Mouse (Mus musculus) midbrain, embryonic 13.5 days (tissue): ENCODE data around the gene Psg27. TPM values are rescaled to one million over a fixed set of nuclear protein-coding genes. Genes with fewer than 3 reads are reported as not detected.
"Not testable (repeated sequence)": the region's sequence is repeated elsewhere in the genome, so short reads cannot be mapped to it uniquely, and the experiment has no call there.

Experiments used
- ATAC-seq: fragments of 200-750 bp; cut with Nextera tagmentation; 2 replicates; pipeline ENCODE4 v1.8.0; 2017; ENCODE audit warnings: mild to moderate bottlenecking, moderate TSS enrichment, moderate library complexity
- H3K27ac ChIP-seq: fragments of 300-500 bp; sonication (generic); 2 replicates; pipeline ENCODE4 v1.5.1; 2015; ENCODE audit warnings: inconsistent platforms, mild to moderate bottlenecking, moderate library complexity
- H3K27me3 ChIP-seq: fragments of 300-500 bp; sonication (generic); 2 replicates; pipeline ENCODE4 v1.6.1; 2015; ENCODE audit warnings: mild to moderate bottlenecking, inconsistent platforms
- H3K36me3 ChIP-seq: fragments of 300-500 bp; sonication (generic); 2 replicates; pipeline ENCODE4 v1.6.1; 2015; ENCODE audit warnings: mild to moderate bottlenecking, inconsistent platforms
- H3K4me1 ChIP-seq: fragments of 300-500 bp; sonication (generic); replicated peaks from 2 replicates; pipeline ENCODE4 v1.6.1; 2015; ENCODE audit warnings: inconsistent platforms
- H3K4me2 ChIP-seq: fragments of 300-500 bp; sonication (generic); replicated peaks from 2 replicates; pipeline ENCODE4 v1.6.1; 2015; ENCODE audit warnings: moderate library complexity, mild to moderate bottlenecking, inconsistent platforms
- H3K4me3 ChIP-seq: fragments of 300-500 bp; sonication (generic); replicated peaks from 2 replicates; pipeline ENCODE4 v1.5.1; 2015; ENCODE audit warnings: mild to moderate bottlenecking, inconsistent platforms
- H3K9ac ChIP-seq: fragments of 300-500 bp; sonication (generic); replicated peaks from 2 replicates; pipeline ENCODE4 v1.6.1; 2015; ENCODE audit warnings: mild to moderate bottlenecking, inconsistent platforms
- H3K9me3 ChIP-seq: fragments of 300-500 bp; sonication (generic); 2 replicates; pipeline ENCODE4 v1.6.1; 2016; ENCODE audit warnings: mild to moderate bottlenecking, inconsistent platforms
- WGBS: fragments of 180-500 bp; shearing (Covaris S2); methylation state at CpG from one replicate; pipeline ENCODE4 v1.1.7; 2015; 5-methylcytosine and 5-hydroxymethylcytosine counted together
- polyA plus RNA-seq: library from polyadenylated mRNA; unstranded; fragments of >200 nt; fragmentation: Nextera tagmentation; extraction: Ambion mirVana; gene quantifications from 2 replicates; pipeline ENCODE4 v1.2.1, GENCODE M21; 2015

Psg27 gene
- polyA plus RNA-seq: not detected in 2 replicates

DNA sequence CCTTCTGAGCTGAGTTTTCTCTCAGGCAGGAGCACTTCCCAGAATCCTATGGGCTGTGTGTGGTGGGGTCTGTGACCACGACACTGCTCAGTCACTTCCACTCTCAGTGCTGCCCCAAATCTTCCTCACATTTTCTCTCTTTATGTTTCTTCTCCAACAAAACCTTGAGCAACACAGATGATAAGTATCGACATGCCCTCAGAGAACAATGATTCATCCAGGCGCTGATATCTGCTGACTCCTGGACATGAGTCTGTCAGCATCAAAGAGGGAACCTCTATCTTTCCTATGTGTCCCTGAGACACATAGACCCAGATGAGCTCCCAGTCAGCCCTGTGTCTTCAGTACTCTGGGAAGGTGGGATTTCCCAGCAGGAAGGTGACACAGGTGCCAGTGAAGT lies at the start of gene Psg27:
Gene Psg27 (minus strand): TSS at position 101 of the 400 bp plus-strand sequence.
- no peak within 1 kb of the TSS for H3K9ac ChIP-seq
- WGBS: 79% methylated on average over 3 of the region's 3 CpGs
- H3K9me3 ChIP-seq: peaks cover 9% of the 10 kb centered on the region; the same call in 1 of the 2 replicates
- H3K4me2 ChIP-seq: no peak within 1 kb of the TSS
- ATAC-seq: no peak
- no peaks in the 10 kb centered on the region for H3K36me3 ChIP-seq
- no peaks in the 10 kb centered on the region for H3K4me1 ChIP-seq
- no peak within 1 kb of the TSS for H3K27ac ChIP-seq
- no peaks in the 10 kb centered on the region for H3K27me3 ChIP-seq
- no peak within 1 kb of the TSS for H3K4me3 ChIP-seq

DNA sequence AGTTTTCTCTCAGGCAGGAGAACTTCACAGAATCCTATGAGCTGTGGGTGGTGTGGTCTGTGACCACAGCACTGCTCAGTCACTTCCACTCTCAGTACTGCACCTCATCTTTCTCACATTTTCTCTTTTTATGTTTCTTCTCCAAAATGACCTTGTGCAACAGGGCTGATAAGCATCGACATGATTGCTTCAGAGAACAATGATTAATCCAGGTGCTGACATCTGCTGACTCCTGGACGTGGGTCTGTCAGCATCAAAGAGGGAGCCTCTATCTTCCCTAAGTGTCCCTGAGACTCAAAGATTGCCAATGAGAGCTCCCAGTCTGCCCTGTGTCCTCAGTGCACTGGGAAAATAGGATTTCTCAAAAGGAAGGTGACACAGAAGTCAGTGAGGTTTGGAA lies 49.3 kb upstream of the Psg27 start, which contains the start of gene Psg23:
Gene Psg23 (minus strand): TSS at position 101 of the 400 bp plus-strand sequence.
- not testable (repeated sequence) for H3K36me3 ChIP-seq, H3K9me3 ChIP-seq, H3K27me3 ChIP-seq, H3K9ac ChIP-seq, H3K4me2 ChIP-seq, H3K4me1 ChIP-seq, ATAC-seq, H3K4me3 ChIP-seq, H3K27ac ChIP-seq
- WGBS: 78% methylated on average over 2 of the region's 2 CpGs

DNA sequence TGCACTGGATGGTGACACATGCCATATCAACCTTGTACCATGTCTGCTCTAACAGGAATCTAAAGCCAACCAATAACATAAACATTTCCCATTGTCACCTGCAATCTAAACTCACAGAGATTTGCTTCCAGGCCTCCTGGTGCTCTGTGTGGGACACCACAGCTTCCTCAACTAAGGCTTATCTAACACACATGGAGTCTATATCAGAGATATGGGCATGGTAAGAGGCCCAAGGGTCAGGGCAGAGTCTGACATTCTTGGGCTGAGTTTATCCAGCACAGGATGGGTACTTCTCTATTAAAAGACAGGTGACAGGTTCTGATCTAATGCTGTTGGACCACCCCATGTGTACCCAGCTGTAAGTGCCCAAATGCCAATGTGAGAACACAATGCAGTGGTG lies 7.3 kb downstream of the Psg27 start:
- no peaks in the 10 kb centered on the region for H3K36me3 ChIP-seq
- no peak overlapping the region for H3K4me3 ChIP-seq
- H3K4me2 ChIP-seq: no peak overlapping the region
- ATAC-seq: no peak
- H3K4me1 ChIP-seq: no peaks in the 10 kb centered on the region
- H3K9ac ChIP-seq: no peak overlapping the region
- peaks cover 9% of the 10 kb centered on the region; the same call in 1 of the 2 replicates for H3K9me3 ChIP-seq
- no peaks in the 10 kb centered on the region for H3K27me3 ChIP-seq
- no peak overlapping the region for H3K27ac ChIP-seq

DNA sequence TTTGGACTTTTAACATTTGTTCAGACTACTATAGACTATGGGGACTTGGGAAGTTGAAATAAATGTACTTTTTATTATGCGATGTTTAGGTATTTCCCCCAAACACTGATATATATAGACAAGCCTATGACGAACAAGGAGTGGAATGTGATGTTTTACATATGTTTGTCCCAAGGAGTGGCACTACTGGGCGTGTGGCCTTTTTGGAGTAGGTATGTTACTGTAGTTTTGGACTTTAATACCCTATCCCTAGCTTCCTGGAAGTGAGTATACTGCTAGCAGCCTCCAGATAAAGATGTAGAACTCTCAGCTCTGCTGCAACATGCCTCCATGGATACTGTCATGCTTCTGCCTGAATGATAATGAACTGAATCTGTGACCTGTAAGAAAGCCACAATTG lies 11.4 kb downstream of the Psg27 start:
- WGBS: 86% methylated on average over 3 of the region's 3 CpGs
- H3K9ac ChIP-seq, H3K4me3 ChIP-seq, H3K4me2 ChIP-seq, H3K4me1 ChIP-seq, ATAC-seq, H3K27ac ChIP-seq, H3K9me3 ChIP-seq, H3K27me3 ChIP-seq, H3K36me3 ChIP-seq: not testable (repeated sequence)

DNA sequence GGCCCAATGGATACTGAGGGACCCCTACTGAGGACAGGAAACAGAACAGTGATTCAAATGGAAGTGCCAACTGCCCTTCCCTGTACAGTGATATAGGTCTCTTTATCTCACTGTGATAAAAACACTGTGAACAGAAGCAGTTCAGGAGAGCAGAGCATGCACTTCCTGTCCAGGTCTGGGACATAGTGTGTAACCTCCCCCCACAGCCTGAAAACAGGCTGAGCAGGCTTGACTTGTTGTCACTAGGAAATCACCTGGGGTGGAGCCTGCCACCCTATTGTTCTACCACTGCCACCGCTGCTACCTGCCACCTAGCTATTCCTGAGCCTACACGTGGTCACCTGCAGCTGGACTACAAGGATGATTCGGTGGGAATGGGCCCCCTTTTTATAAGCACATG lies 33.7 kb downstream of the Psg27 start:
- Histone ChIP-seq H3K27me3 (no peaks in the 10 kb centered on the region), H3K4me1 (no peaks in the 10 kb centered on the region), H3K36me3 (no peaks in the 10 kb centered on the region), H3K9me3 (peaks cover 4% of the 10 kb centered on the region; the same call in 1 of the 2 replicates), H3K4me2 (no peak overlapping the region), H3K27ac (no peak overlapping the region), H3K9ac (no peak overlapping the region), H3K4me3 (no peak overlapping the region)
- WGBS: 61% methylated on average over 3 of the region's 3 CpGs
- no peak for ATAC-seq

DNA sequence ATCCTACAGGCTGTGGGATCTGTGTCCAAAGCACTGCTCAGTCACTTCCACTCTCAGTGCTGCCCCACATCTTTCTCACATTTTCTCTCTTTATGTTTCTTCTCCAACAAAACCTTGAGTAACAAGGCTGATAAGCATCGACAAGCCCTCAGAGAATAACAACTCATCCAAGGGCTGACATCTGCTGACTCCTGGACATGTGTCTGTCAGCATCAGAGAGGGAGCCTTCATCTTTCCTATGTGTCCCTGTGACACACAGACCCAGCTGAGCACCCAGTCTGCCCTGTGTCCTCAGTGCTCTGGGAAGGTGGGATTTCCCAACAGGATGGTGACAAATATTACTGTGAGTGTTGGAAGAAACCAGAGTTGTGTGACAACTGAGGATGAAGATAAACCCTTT lies 34.9 kb downstream of the Psg27 start, which contains the start of gene Psg25:
Gene Psg25 (minus strand): TSS at position 101 of the 400 bp plus-strand sequence.
- Histone ChIP-seq H3K27me3 (no peaks in the 10 kb centered on the region), H3K9ac (no peak within 1 kb of the TSS), H3K4me2 (no peak within 1 kb of the TSS), H3K36me3 (no peaks in the 10 kb centered on the region), H3K4me3 (no peak within 1 kb of the TSS), H3K9me3 (peaks cover 4% of the 10 kb centered on the region; the same call in 1 of the 2 replicates), H3K4me1 (no peaks in the 10 kb centered on the region), H3K27ac (no peak within 1 kb of the TSS)
- WGBS: 69% methylated on average over 1 of the region's 1 CpGs
- no peak for ATAC-seq

DNA sequence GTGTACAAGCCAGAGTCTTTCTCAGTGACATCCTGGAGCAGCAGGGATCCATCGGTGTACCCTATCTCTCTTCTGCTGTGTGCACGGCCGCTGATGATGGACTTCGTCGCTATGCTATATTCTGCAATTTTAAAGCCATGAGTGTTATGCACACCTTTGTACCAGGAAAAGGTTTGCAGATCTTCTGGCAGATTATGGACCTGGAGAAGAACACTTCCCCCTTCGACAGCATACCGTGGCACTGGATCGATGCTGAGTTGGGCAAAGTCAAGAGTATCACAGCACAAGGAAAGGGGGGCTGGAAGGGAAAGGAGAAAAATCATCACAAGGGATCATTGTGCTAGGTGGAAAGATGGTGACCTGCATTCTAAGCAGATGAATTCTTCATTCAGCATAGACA lies 42.4 kb downstream of the Psg27 start:
- ATAC-seq: no peak
- Histone ChIP-seq H3K9me3 (0 out of 2 replicates have a peak, but pooled peaks cover 6% of the 10 kb centered on the region), H3K4me2 (no peak overlapping the region), H3K27ac (no peak overlapping the region), H3K9ac (no peak overlapping the region), H3K4me1 (no peaks in the 10 kb centered on the region), H3K27me3 (no peaks in the 10 kb centered on the region), H3K4me3 (no peak overlapping the region), H3K36me3 (no peaks in the 10 kb centered on the region)
- WGBS: 95% methylated on average over 8 of the region's 8 CpGs

DNA sequence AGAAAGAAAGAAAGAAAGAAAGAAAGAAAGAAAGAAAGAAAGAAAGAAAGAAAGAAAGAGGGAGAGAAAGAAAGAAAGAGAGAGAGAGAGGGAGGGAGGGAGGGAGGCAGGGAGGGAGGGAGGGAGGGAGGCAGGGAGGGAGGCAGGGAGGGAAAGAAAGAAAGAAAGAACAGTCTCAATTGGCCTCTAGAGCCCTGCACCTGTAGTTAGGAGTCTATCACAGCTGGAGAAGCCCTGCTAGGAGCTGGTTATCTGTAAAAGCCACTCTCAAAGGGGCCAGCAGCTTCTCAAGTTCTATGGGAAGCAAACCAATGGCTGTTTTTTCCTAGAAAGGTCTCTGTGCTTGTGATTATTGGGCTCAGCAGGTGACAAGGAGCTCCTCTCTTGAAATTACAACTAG lies 54.3 kb downstream of the Psg27 start:
- H3K9me3 ChIP-seq, H3K4me2 ChIP-seq, ATAC-seq, H3K9ac ChIP-seq, H3K27ac ChIP-seq, H3K4me1 ChIP-seq, H3K36me3 ChIP-seq, H3K4me3 ChIP-seq, H3K27me3 ChIP-seq: not testable (repeated sequence)

DNA sequence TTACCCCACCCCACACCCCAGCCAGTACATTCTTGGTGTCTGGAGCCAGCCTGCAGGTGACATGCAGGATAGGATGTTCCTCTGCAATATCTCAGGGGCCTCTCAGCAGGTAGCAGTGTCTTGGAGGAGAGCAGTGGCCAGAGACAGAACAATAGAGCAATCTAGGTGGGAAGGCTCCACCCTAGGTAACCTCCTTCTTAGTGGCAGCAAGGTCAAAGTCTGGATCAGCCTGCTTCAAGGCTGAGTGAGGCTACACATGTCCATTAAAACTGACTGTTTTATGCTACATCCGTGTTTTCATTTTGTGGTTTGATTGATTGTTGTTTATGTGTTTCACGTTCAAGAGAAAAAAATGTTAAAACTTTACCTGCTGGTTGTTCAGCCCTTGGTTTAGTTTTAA lies 54.7 kb downstream of the Psg27 start:
- not testable (repeated sequence) for H3K27me3 ChIP-seq, H3K4me1 ChIP-seq, H3K36me3 ChIP-seq, H3K4me2 ChIP-seq, ATAC-seq, H3K4me3 ChIP-seq, H3K9ac ChIP-seq, H3K27ac ChIP-seq, H3K9me3 ChIP-seq
- WGBS: 65% methylated on average over 2 of the region's 2 CpGs

DNA sequence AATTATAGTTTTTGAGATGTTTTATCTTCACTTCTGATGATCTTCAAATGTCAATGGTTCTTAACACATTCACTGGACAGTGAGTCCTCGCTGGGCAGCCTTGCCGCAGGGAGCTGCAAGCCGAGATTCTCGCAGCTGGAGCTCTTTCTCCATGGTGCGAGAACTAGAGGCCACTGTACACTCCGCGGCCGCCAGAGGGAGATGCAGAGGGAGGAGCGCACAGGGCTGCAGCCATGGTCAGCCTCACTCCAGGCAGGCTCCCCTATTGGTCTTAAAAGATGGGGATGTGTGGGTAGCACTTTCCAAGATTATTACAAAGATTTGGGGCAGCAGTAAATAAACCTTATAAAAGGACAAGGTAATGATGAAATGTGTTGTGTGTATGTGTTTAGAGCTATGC lies 55.6 kb downstream of the Psg27 start:
- Histone ChIP-seq H3K36me3 (no peaks in the 10 kb centered on the region), H3K9me3 (no peaks in the 10 kb centered on the region), H3K9ac (no peak overlapping the region), H3K27me3 (no peaks in the 10 kb centered on the region), H3K27ac (no peak overlapping the region), H3K4me1 (no peaks in the 10 kb centered on the region), H3K4me3 (no peak overlapping the region), H3K4me2 (no peak overlapping the region)
- no peak for ATAC-seq
- WGBS: 19% methylated on average over 9 of the region's 9 CpGs

Other genes with a start within 250 kb of the Psg27 start
- gene Psg18, start 212.3 kb downstream of the Psg27 start, polyA plus RNA-seq: not detected in 2 replicates
- gene Psg28, start 135.3 kb downstream of the Psg27 start, polyA plus RNA-seq: not detected in 2 replicates
- gene Psg26, start 83.1 kb downstream of the Psg27 start, polyA plus RNA-seq: not detected in 2 replicates
- gene Psg25, start 35.0 kb downstream of the Psg27 start, polyA plus RNA-seq: not detected in 2 replicates
- gene Psg23, start 49.2 kb upstream of the Psg27 start, polyA plus RNA-seq: not detected in 2 replicates
- gene Psg21, start 89.4 kb upstream of the Psg27 start, polyA plus RNA-seq: not detected in 2 replicates
- not detected in 2 replicates for gene Psg20, start 118.9 kb upstream of the Psg27 start, polyA plus RNA-seq
- not detected in 2 replicates for gene Psg22, start 150.8 kb upstream of the Psg27 start, polyA plus RNA-seq
- not detected in 2 replicates for gene Psg19, start 231.2 kb upstream of the Psg27 start, polyA plus RNA-seq